Mouse (Mus musculus) C2C12 (cell line): Measurements from ENCODE around the gene Otub2. TPM values are rescaled to one million over a fixed set of nuclear protein-coding genes. Genes with fewer than 3 reads are reported as not detected.

Experiments used
- H3K27me3 ChIP-seq: one replicate; pipeline ENCODE4 v1.6.1; 2011; ENCODE audit not compliant: control insufficient read depth, insufficient read depth, insufficient read length
- H3K36me3 ChIP-seq: one replicate; pipeline ENCODE4 v1.6.1; 2011; ENCODE audit not compliant: control insufficient read depth, insufficient read depth
- H3K4me3 ChIP-seq: one replicate; pipeline ENCODE4 v1.5.1; 2011; ENCODE audit warnings: mild to moderate bottlenecking, control low read depth; ENCODE audit not compliant: poor library complexity, insufficient read depth, severe bottlenecking
- H3K79me2 ChIP-seq: one replicate; pipeline ENCODE4 v1.6.1; 2011; ENCODE audit not compliant: control insufficient read depth, insufficient read depth
- H3K79me3 ChIP-seq: one replicate; pipeline ENCODE4 v1.6.1; 2011; ENCODE audit warnings: low read depth, control low read depth
- H3ac ChIP-seq: one replicate; pipeline ENCODE3; 2011; ENCODE audit warnings: low read depth; ENCODE audit not compliant: control insufficient read depth, insufficient read length
- CEBPB ChIP-seq: IDR thresholded peaks from one replicate; pipeline ENCODE4 v1.6.1; 2011; ENCODE audit warnings: low read depth, mild to moderate bottlenecking, control low read depth, moderate library complexity
- CTCF ChIP-seq: IDR thresholded peaks from one replicate; pipeline ENCODE4 v1.5.1; 2011; ENCODE audit not compliant: control insufficient read depth, insufficient read depth, insufficient read length
- FOSL1 ChIP-seq: IDR thresholded peaks from one replicate; pipeline ENCODE4 v1.8.0; 2011; ENCODE audit warnings: mild to moderate bottlenecking, low read length; ENCODE audit not compliant: poor library complexity, insufficient read depth, severe bottlenecking
- MAX ChIP-seq: IDR thresholded peaks from one replicate; pipeline ENCODE4 v1.6.1; 2011; ENCODE audit warnings: mild to moderate bottlenecking, control low read depth
- MYOD1 ChIP-seq: IDR thresholded peaks from one replicate; pipeline ENCODE4 v1.6.1; 2011; ENCODE audit warnings: low read depth; ENCODE audit not compliant: control insufficient read depth, insufficient read length
- MYOG ChIP-seq: IDR thresholded peaks from one replicate; pipeline ENCODE4 v1.6.1; 2011; ENCODE audit not compliant: control insufficient read depth, insufficient read length; ENCODE audit errors: extremely low read depth
- USF1 ChIP-seq: IDR thresholded peaks from one replicate; pipeline ENCODE4 v1.6.1; 2011; ENCODE audit warnings: low read depth, mild to moderate bottlenecking, control low read depth, moderate library complexity
- polyA plus RNA-seq: library from polyadenylated mRNA; unstranded; fragments of >200 nt; fragmentation: generic; extraction: Trizol; gene quantifications from one replicate; pipeline ENCODE4 v1.2.1, GENCODE M21; 2012; ENCODE audit warnings: missing spikeins

Otub2 gene
- polyA plus RNA-seq, 1 experiment: 4.5 TPM

DNA sequence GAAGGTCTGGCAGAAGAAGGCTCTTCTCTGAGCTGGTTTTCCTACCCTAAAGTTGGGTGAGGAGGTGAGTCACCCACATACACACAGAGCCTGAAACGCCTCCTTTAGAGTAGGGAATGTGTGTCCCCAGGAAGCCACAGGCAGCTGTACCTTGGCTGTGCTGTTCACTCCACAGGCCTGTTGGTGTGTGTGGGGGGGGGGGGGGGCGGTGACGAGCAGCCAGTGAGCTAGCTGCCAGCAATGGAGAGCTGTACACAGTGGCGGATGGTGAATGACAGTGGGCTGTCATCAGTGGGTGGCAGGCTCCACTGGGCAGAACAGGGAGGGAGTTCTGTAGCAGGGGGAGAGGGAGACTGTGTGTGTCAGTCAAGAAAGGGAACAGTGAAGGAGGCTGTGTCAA lies 11.7 kb upstream of the Otub2 start:
- Histone ChIP-seq H3K79me2 (no peaks in the 10 kb centered on the region), H3ac (no peak overlapping the region), H3K4me3 (no peak overlapping the region), H3K27me3 (no peaks in the 10 kb centered on the region), H3K36me3 (no peaks in the 10 kb centered on the region), H3K79me3 (no peaks in the 10 kb centered on the region)
- TF ChIP-seq CEBPB (no peak), MYOD1 (no peak), FOSL1 (no peak), CTCF (no peak), USF1 (no peak), MYOG (no peak)

- no peak overlapping the region for H3K4me3 ChIP-seq
- no peaks in the 10 kb centered on the region for H3K79me2 ChIP-seq
- TF ChIP-seq CTCF (no peak), CEBPB (no peak), MYOG (no peak), MAX (no peak), FOSL1 (no peak)
- H3K79me3 ChIP-seq: no peaks in the 10 kb centered on the region
- H3K27me3 ChIP-seq: no peaks in the 10 kb centered on the region
- H3K36me3 ChIP-seq: no peaks in the 10 kb centered on the region
- H3ac ChIP-seq: no peak overlapping the region
Measured at GRCm38 (mm10) chr12:103380226-103380625, 8.3 kb upstream of the Otub2 start.

DNA sequence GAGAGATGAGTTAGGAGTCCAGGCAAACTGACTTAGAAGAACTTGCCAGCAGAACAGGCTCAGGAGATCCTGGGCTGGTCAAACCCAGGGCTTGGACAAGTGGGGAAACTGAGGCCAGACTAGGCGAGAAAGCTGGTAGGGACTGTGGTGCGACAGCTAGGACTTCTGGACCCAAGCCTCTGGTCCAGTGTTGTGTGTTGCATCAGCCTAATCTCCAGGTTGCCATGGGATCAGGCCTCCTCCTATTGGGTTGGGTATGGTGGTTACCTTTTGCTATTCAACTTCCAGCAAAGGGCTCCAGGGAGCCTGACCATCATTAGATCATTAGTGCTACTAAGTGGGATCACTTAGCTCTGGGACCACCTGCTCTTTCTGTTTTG lies 856 bp downstream of the Otub2 start:
- no peaks in the 10 kb centered on the region for H3K79me2 ChIP-seq
- no peaks in the 10 kb centered on the region for H3K36me3 ChIP-seq
- TF ChIP-seq FOSL1: no peak
- TF ChIP-seq CEBPB: no peak
- TF ChIP-seq MYOG: no peak
- TF ChIP-seq USF1: no peak
- TF ChIP-seq MYOD1: no peak
- no peak for TF ChIP-seq MAX
- no peak for TF ChIP-seq CTCF
- H3K4me3 ChIP-seq: no peak overlapping the region
- H3K27me3 ChIP-seq: no peaks in the 10 kb centered on the region
- no peaks in the 10 kb centered on the region for H3K79me3 ChIP-seq
- H3ac ChIP-seq: no peak overlapping the region

- no peaks in the 10 kb centered on the region for H3K27me3 ChIP-seq
- TF ChIP-seq MYOG (no peak), MYOD1 (no peak), FOSL1 (no peak), CEBPB (no peak), CTCF (no peak), MAX (no peak), USF1 (no peak)
- no peak overlapping the region for H3K4me3 ChIP-seq
- H3K79me3 ChIP-seq: no peaks in the 10 kb centered on the region
- no peaks in the 10 kb centered on the region for H3K36me3 ChIP-seq
- H3ac ChIP-seq: no peak overlapping the region
- H3K79me2 ChIP-seq: no peaks in the 10 kb centered on the region
Measured at GRCm38 (mm10) chr12:103389982-103390381, 1.5 kb downstream of the Otub2 start.

- Histone ChIP-seq H3ac (no peak overlapping the region), H3K4me3 (no peak overlapping the region), H3K79me3 (no peaks in the 10 kb centered on the region), H3K27me3 (no peaks in the 10 kb centered on the region), H3K79me2 (no peaks in the 10 kb centered on the region), H3K36me3 (no peaks in the 10 kb centered on the region)
- TF ChIP-seq MYOG (no peak), MAX (no peak), MYOD1 (no peak), CTCF (no peak), CEBPB (no peak), FOSL1 (no peak), USF1 (no peak)
Measured at GRCm38 (mm10) chr12:103391098-103391497, 2.6 kb downstream of the Otub2 start.

- Histone ChIP-seq H3K79me3 (no peaks in the 10 kb centered on the region), H3K79me2 (no peaks in the 10 kb centered on the region), H3K36me3 (no peaks in the 10 kb centered on the region), H3K4me3 (no peak overlapping the region), H3ac (no peak overlapping the region), H3K27me3 (no peaks in the 10 kb centered on the region)
- TF ChIP-seq FOSL1 (no peak), MYOG (no peak), CTCF (no peak), USF1 (no peak), MYOD1 (no peak), MAX (no peak), CEBPB (no peak)
Measured at GRCm38 (mm10) chr12:103393528-103393927, 5.0 kb downstream of the Otub2 start.
